In genomic region chr15:95791855-95792254, GRCm38 (mm10) we compare ENCODE assay signal across 10 mouse cellular contexts. TPM values are rescaled to one million over a fixed set of nuclear protein-coding genes. Genes with fewer than 3 reads are reported as not detected.
DNase-seq lines count a peak whose midpoint lies in the region; ATAC-seq and TF ChIP-seq lines count a peak whose summit lies in the region.
"Had no signal": no experiment of that assay in that cellular context is flagged by ENCODE, and none has a peak within 500 bp of the region (broad histone marks: within the 10 kb centered on the region; RNA-seq: fewer than 3 reads in every experiment).

No protein-coding gene starts in this region.

- TF ChIP-seq POLR2A in bone marrow macrophage, adult 2 months (IDR thresholded peaks at IDR 0.05; ENCODE audit: borderline replicate concordance, low read depth, low read length), result no peak

- TF ChIP-seq CTCF in heart, postnatal 0 days (IDR thresholded peaks at IDR 0.05; ENCODE audit: low read depth), result no peak
- no peak for TF ChIP-seq CTCF in bone marrow macrophage, adult 2 months (IDR thresholded peaks at IDR 0.05; ENCODE audit: low read depth, low read length)

- no peak for TF ChIP-seq EP300 in heart, postnatal 0 days (IDR thresholded peaks at IDR 0.05; ENCODE audit: low read depth)

- ATAC-seq in heart, postnatal 0 days (ENCODE audit: insufficient read depth, low read depth), result no peak
- no peak for ATAC-seq in hindbrain, embryonic 15.5 days (ENCODE audit: low FRiP score, low read depth)
- no peak for ATAC-seq in midbrain, embryonic 15.5 days (replicated peaks)

- H3K36me3 ChIP-seq in heart, postnatal 0 days (replicated peaks; ENCODE audit: control insufficient read depth, insufficient read depth, low read length), result no peaks in the 10 kb centered on the region
- no peaks in the 10 kb centered on the region for H3K36me3 ChIP-seq in hindbrain, embryonic 15.5 days
- H3K36me3 ChIP-seq in midbrain, embryonic 15.5 days (replicated peaks), result no peaks in the 10 kb centered on the region

- 46% methylated on average over 5 of the region's 5 CpGs for WGBS in heart, postnatal 0 days
- WGBS in hindbrain, embryonic 15.5 days, result 54% methylated on average over 5 of the region's 5 CpGs
- 64% methylated on average over 5 of the region's 5 CpGs for WGBS in midbrain, embryonic 15.5 days

- H3K4me3 ChIP-seq in heart, postnatal 0 days (ENCODE audit: low read depth, low read length), result peak overlapping the region; percentile 85
- H3K4me3 ChIP-seq in bone marrow macrophage, adult 2 months (ENCODE audit: insufficient read depth, low read length), result peak overlapping the region; percentile 87
- peak overlapping the region; percentile 65 for H3K4me3 ChIP-seq in hindbrain, embryonic 15.5 days
- peak overlapping the region; percentile 84 for H3K4me3 ChIP-seq in midbrain, embryonic 15.5 days

- H3K4me1 ChIP-seq in heart, postnatal 0 days (ENCODE audit: control insufficient read depth, insufficient read depth), result peaks cover 14% of the 10 kb centered on the region; the same call in 1 of the 2 replicates
- H3K4me1 ChIP-seq in bone marrow macrophage, adult 2 months (ENCODE audit: control insufficient read depth, insufficient read depth, low read length), result peaks cover 45% of the 10 kb centered on the region
- peaks cover 43% of the 10 kb centered on the region for H3K4me1 ChIP-seq in hindbrain, embryonic 15.5 days (replicated peaks)
- H3K4me1 ChIP-seq in midbrain, embryonic 15.5 days, result peaks cover 36% of the 10 kb centered on the region

- no peaks in the 10 kb centered on the region for H3K9me3 ChIP-seq in heart, postnatal 0 days (replicated peaks; ENCODE audit: control insufficient read depth, low read length)
- no peaks in the 10 kb centered on the region for H3K9me3 ChIP-seq in hindbrain, embryonic 15.5 days
- no peaks in the 10 kb centered on the region for H3K9me3 ChIP-seq in midbrain, embryonic 15.5 days

- no peaks in the 10 kb centered on the region for H3K27me3 ChIP-seq in heart, postnatal 0 days (ENCODE audit: control insufficient read depth, insufficient read depth, low read length)
- H3K27me3 ChIP-seq in hindbrain, embryonic 15.5 days, result no peaks in the 10 kb centered on the region
- H3K27me3 ChIP-seq in midbrain, embryonic 15.5 days (replicated peaks), result no peaks in the 10 kb centered on the region

- H3K4me2 ChIP-seq in heart, postnatal 0 days (ENCODE audit: low read depth, low read length), result peak overlapping the region; percentile 79
- peak overlapping the region; percentile 81 for H3K4me2 ChIP-seq in hindbrain, embryonic 15.5 days
- H3K4me2 ChIP-seq in midbrain, embryonic 15.5 days, result peak overlapping the region; percentile 73

- no peak for DNase-seq in heart, postnatal 0 days (ENCODE audit: low spot score)
- DNase-seq in heart, postnatal 4 days, result no peak
- no peak for DNase-seq in right cerebral cortex, postnatal 4 days
- DNase-seq in adrenal gland, postnatal 14 days, result no peak
- DNase-seq in left cerebral cortex, postnatal 36 days (ENCODE audit: low spot score in 2 of 2), result no peak
- DNase-seq: cerebellum, adult 2 months; left cerebral cortex, postnatal 4 days had no signal

- H3K27ac ChIP-seq in heart, postnatal 0 days (ENCODE audit: low read depth), result peak overlapping the region; percentile 84; the same call in 1 of the 2 replicates
- no peak overlapping the region for H3K27ac ChIP-seq in bone marrow macrophage, adult 2 months (ENCODE audit: insufficient read depth, low read depth, low read length)
- H3K27ac ChIP-seq in hindbrain, embryonic 15.5 days (replicated peaks), result no peak overlapping the region
- H3K27ac ChIP-seq in midbrain, embryonic 15.5 days, result no peak overlapping the region

- peak overlapping the region; percentile 89; the same call in 1 of the 2 replicates for H3K9ac ChIP-seq in heart, postnatal 0 days (replicated peaks; ENCODE audit: low read depth, low read length)
- peak overlapping the region; percentile 82 for H3K9ac ChIP-seq in hindbrain, embryonic 15.5 days
- no peak overlapping the region for H3K9ac ChIP-seq in midbrain, embryonic 15.5 days

- intact Hi-C loops in left cerebral cortex, postnatal 36 days (cut with DNase I), result loop anchor here (2.0 to 10.0 kb wide), 3 partner anchors 95 to 493 kb away; no protein-coding TSS in a partner anchor

RNA-seq across cellular contexts. Expression of gene Ano6, which starts 1.2 kb away (rescaled TPM):
- 26.5 and 37.0 TPM in 2 replicates for total RNA-seq in heart, postnatal 0 days (2014; rRNA removed; ENCODE audit: low replicate concordance)
- 13.5 and 14.2 TPM in 2 replicates for polyA plus RNA-seq in heart, postnatal 0 days (2015; fragmentation: Nextera tagmentation; extraction: Ambion mirVana)
- 10 to 100 TPM; 43.2 to 46.6 TPM for total RNA-seq in heart, postnatal 4 days (2021)
- 64.0 and 73.0 TPM in 2 replicates for polyA plus RNA-seq in bone marrow macrophage, adult 2 months (2012; ENCODE audit: insufficient read depth, insufficient read length, missing spikeins)
- polyA plus RNA-seq in hindbrain, embryonic 15.5 days (2015; fragmentation: Nextera tagmentation; extraction: Ambion mirVana), result 28.6 and 30.1 TPM in 2 replicates
- 26.8 and 29.7 TPM in 2 replicates for polyA plus RNA-seq in midbrain, embryonic 15.5 days (2015; fragmentation: Nextera tagmentation; extraction: Ambion mirVana)
- 57.2 and 69.4 TPM in 2 replicates for total RNA-seq in adrenal gland, postnatal 14 days (2021)
- 10 to 100 TPM; 17.9 to 22.9 TPM for total RNA-seq in left cerebral cortex, postnatal 36 days (2021)
